Mouse (Mus musculus): Measurements from ENCODE around the gene Gpat3. TPM values are rescaled to one million over a fixed set of nuclear protein-coding genes. Genes with fewer than 3 reads are reported as not detected.

Gpat3 gene
- total and polyA plus RNA-seq, 2 experiments from 2014 or later = 21.0 to 22.1 TPM

GRCm38 (mm10) chr5:100861811-100862210 is 16.3 kb downstream of the Gpat3 start:
- peak overlapping the region; percentile 88 for H3K27ac ChIP-seq (ENCODE audit: low read depth)
- H3K9me3 ChIP-seq (replicated peaks; ENCODE audit: control insufficient read depth, low read length) = no peaks in the 10 kb centered on the region
- no peaks in the 10 kb centered on the region for H3K36me3 ChIP-seq (replicated peaks; ENCODE audit: control insufficient read depth, insufficient read depth, low read length)
- TF ChIP-seq CTCF (IDR thresholded peaks at IDR 0.05; ENCODE audit: low read depth) = no peak
- TF ChIP-seq EP300 (IDR thresholded peaks at IDR 0.05; ENCODE audit: low read depth) = no peak
- no peaks in the 10 kb centered on the region for H3K27me3 ChIP-seq (ENCODE audit: control insufficient read depth, insufficient read depth, low read length)
- 56% methylated on average over 7 of the region's 7 CpGs for WGBS
- DNase-seq (ENCODE audit: low spot score) = peak; percentile 62
- peak; percentile 51; the same call in 1 of the 2 replicates for ATAC-seq (ENCODE audit: insufficient read depth, low read depth)
- no peak overlapping the region for H3K9ac ChIP-seq (replicated peaks; ENCODE audit: low read depth, low read length)
- peaks cover 41% of the 10 kb centered on the region for H3K4me1 ChIP-seq (ENCODE audit: control insufficient read depth, insufficient read depth)
- H3K4me2 ChIP-seq (ENCODE audit: low read depth, low read length) = no peak overlapping the region
- H3K4me3 ChIP-seq (ENCODE audit: low read depth, low read length) = no peak overlapping the region

- WGBS = 93% methylated on average over 2 of the region's 2 CpGs
- Histone ChIP-seq H3K4me1 (ENCODE audit: control insufficient read depth, insufficient read depth) (peaks cover 46% of the 10 kb centered on the region), H3K9me3 (replicated peaks; ENCODE audit: control insufficient read depth, low read length) (no peaks in the 10 kb centered on the region), H3K27me3 (ENCODE audit: control insufficient read depth, insufficient read depth, low read length) (no peaks in the 10 kb centered on the region), H3K4me2 (ENCODE audit: low read depth, low read length) (no peak overlapping the region), H3K4me3 (ENCODE audit: low read depth, low read length) (no peak overlapping the region), H3K27ac (ENCODE audit: low read depth) (no peak overlapping the region), H3K9ac (replicated peaks; ENCODE audit: low read depth, low read length) (no peak overlapping the region), H3K36me3 (replicated peaks; ENCODE audit: control insufficient read depth, insufficient read depth, low read length) (no peaks in the 10 kb centered on the region)
- DNase-seq (ENCODE audit: low spot score) (no peak), ATAC-seq (ENCODE audit: insufficient read depth, low read depth) (no peak)
- TF ChIP-seq EP300 (IDR thresholded peaks at IDR 0.05; ENCODE audit: low read depth) = no peak
Measured at GRCm38 (mm10) chr5:100863091-100863490, 17.6 kb downstream of the Gpat3 start.

GRCm38 (mm10) chr5:100864438-100864837 is 18.9 kb downstream of the Gpat3 start:
- Histone ChIP-seq H3K4me1 (ENCODE audit: control insufficient read depth, insufficient read depth) (peaks cover 46% of the 10 kb centered on the region), H3K27ac (ENCODE audit: low read depth) (peak overlapping the region; percentile 75), H3K36me3 (replicated peaks; ENCODE audit: control insufficient read depth, insufficient read depth, low read length) (no peaks in the 10 kb centered on the region), H3K4me2 (ENCODE audit: low read depth, low read length) (peak overlapping the region; percentile 20; the same call in 1 of the 2 replicates), H3K4me3 (ENCODE audit: low read depth, low read length) (no peak overlapping the region), H3K27me3 (ENCODE audit: control insufficient read depth, insufficient read depth, low read length) (no peaks in the 10 kb centered on the region), H3K9me3 (replicated peaks; ENCODE audit: control insufficient read depth, low read length) (no peaks in the 10 kb centered on the region), H3K9ac (replicated peaks; ENCODE audit: low read depth, low read length) (no peak overlapping the region)
- DNase-seq (ENCODE audit: low spot score) = peak; percentile 53
- 29% methylated on average over 6 of the region's 6 CpGs for WGBS
- ATAC-seq (ENCODE audit: insufficient read depth, low read depth) = peak; percentile 43; the same call in 1 of the 2 replicates
- peak; percentile 86 for TF ChIP-seq EP300 (IDR thresholded peaks at IDR 0.05; ENCODE audit: low read depth)
- no peak for TF ChIP-seq CTCF (IDR thresholded peaks at IDR 0.05; ENCODE audit: low read depth)

GRCm38 (mm10) chr5:100866183-100866582 is 20.7 kb downstream of the Gpat3 start:
- no peaks in the 10 kb centered on the region for H3K36me3 ChIP-seq (replicated peaks; ENCODE audit: control insufficient read depth, insufficient read depth, low read length)
- WGBS = 27% methylated on average over 2 of the region's 2 CpGs
- H3K27ac ChIP-seq (ENCODE audit: low read depth) = no peak overlapping the region
- no peak overlapping the region for H3K4me3 ChIP-seq (ENCODE audit: low read depth, low read length)
- no peak overlapping the region for H3K4me2 ChIP-seq (ENCODE audit: low read depth, low read length)
- peaks cover 38% of the 10 kb centered on the region for H3K4me1 ChIP-seq (ENCODE audit: control insufficient read depth, insufficient read depth)
- TF ChIP-seq CTCF (IDR thresholded peaks at IDR 0.05; ENCODE audit: low read depth) (no peak), EP300 (IDR thresholded peaks at IDR 0.05; ENCODE audit: low read depth) (no peak)
- H3K9me3 ChIP-seq (replicated peaks; ENCODE audit: control insufficient read depth, low read length) = 0 out of 2 replicates have a peak, but pooled peaks cover 2% of the 10 kb centered on the region
- DNase-seq (ENCODE audit: low spot score) (no peak), ATAC-seq (ENCODE audit: insufficient read depth, low read depth) (no peak)
- H3K9ac ChIP-seq (replicated peaks; ENCODE audit: low read depth, low read length) = no peak overlapping the region
- H3K27me3 ChIP-seq (ENCODE audit: control insufficient read depth, insufficient read depth, low read length) = no peaks in the 10 kb centered on the region

- DNase-seq (ENCODE audit: low spot score) = no peak
- Histone ChIP-seq H3K4me2 (ENCODE audit: low read depth, low read length) (no peak overlapping the region), H3K27me3 (ENCODE audit: control insufficient read depth, insufficient read depth, low read length) (no peaks in the 10 kb centered on the region), H3K27ac (ENCODE audit: low read depth) (no peak overlapping the region), H3K4me3 (ENCODE audit: low read depth, low read length) (no peak overlapping the region), H3K4me1 (ENCODE audit: control insufficient read depth, insufficient read depth) (peaks cover 14% of the 10 kb centered on the region), H3K36me3 (replicated peaks; ENCODE audit: control insufficient read depth, insufficient read depth, low read length) (no peaks in the 10 kb centered on the region), H3K9me3 (replicated peaks; ENCODE audit: control insufficient read depth, low read length) (0 out of 2 replicates have a peak, but pooled peaks cover 2% of the 10 kb centered on the region), H3K9ac (replicated peaks; ENCODE audit: low read depth, low read length) (no peak overlapping the region)
- no peak for ATAC-seq (ENCODE audit: insufficient read depth, low read depth)
- TF ChIP-seq CTCF (IDR thresholded peaks at IDR 0.05; ENCODE audit: low read depth) = no peak
- WGBS = 61% methylated on average over 4 of the region's 4 CpGs
Measured at GRCm38 (mm10) chr5:100869197-100869895, 23.8 kb downstream of the Gpat3 start.

GRCm38 (mm10) chr5:100871987-100872386 is 26.5 kb downstream of the Gpat3 start:
- Histone ChIP-seq H3K9me3 (replicated peaks; ENCODE audit: control insufficient read depth, low read length) (0 out of 2 replicates have a peak, but pooled peaks cover 2% of the 10 kb centered on the region), H3K36me3 (replicated peaks; ENCODE audit: control insufficient read depth, insufficient read depth, low read length) (no peaks in the 10 kb centered on the region), H3K9ac (replicated peaks; ENCODE audit: low read depth, low read length) (no peak overlapping the region), H3K27ac (ENCODE audit: low read depth) (no peak overlapping the region), H3K4me3 (ENCODE audit: low read depth, low read length) (no peak overlapping the region), H3K4me1 (ENCODE audit: control insufficient read depth, insufficient read depth) (0 out of 2 replicates have a peak, but pooled peaks cover 10% of the 10 kb centered on the region), H3K4me2 (ENCODE audit: low read depth, low read length) (no peak overlapping the region), H3K27me3 (ENCODE audit: control insufficient read depth, insufficient read depth, low read length) (no peaks in the 10 kb centered on the region)
- ATAC-seq (ENCODE audit: insufficient read depth, low read depth) = no peak
- DNase-seq (ENCODE audit: low spot score) = no peak
- no peak for TF ChIP-seq EP300 (IDR thresholded peaks at IDR 0.05; ENCODE audit: low read depth)
- TF ChIP-seq CTCF (IDR thresholded peaks at IDR 0.05; ENCODE audit: low read depth) = no peak
- WGBS = 82% methylated on average over 8 of the region's 8 CpGs

Measured in heart, postnatal 0 days (tissue).